Mouse (Mus musculus): ENCODE results near the gene Scaf1. TPM values are rescaled to one million over a fixed set of nuclear protein-coding genes. Genes with fewer than 3 reads are reported as not detected.

Gene Scaf1
- total and polyA plus RNA-seq, 3 experiments, result 17.7 to 81.5 (median 34.4) TPM

GRCm38 (mm10) chr7:45033722-45034359 is 17.7 kb upstream of the Scaf1 start:
- Histone ChIP-seq H3K4me1 (ENCODE audit: control insufficient read depth in 1 of 2, insufficient read depth in 2 of 2, low read length in 2 of 2) (no peaks in the 10 kb centered on the region), H3K9me3 (replicated peaks; ENCODE audit: insufficient read depth, low read length) (no peaks in the 10 kb centered on the region), H3K27ac (ENCODE audit: control insufficient read depth, low read depth, low read length) (no peak overlapping the region), H3K79me2 (ENCODE audit: control insufficient read depth, insufficient read depth, low read length, poor library complexity) (no peaks in the 10 kb centered on the region), H3K9ac (ENCODE audit: control insufficient read depth, low read depth, low read length, poor library complexity, severe bottlenecking) (no peak overlapping the region), H3K4me3 (ENCODE audit: control insufficient read depth in 1 of 2, insufficient read depth in 1 of 2, low read depth in 2 of 2, low read length in 2 of 2) (no peak overlapping the region), H3K36me3 (ENCODE audit: control insufficient read depth in 1 of 2, insufficient read depth in 2 of 2, low read length in 2 of 2) (peaks cover 0 to 5% of the 10 kb centered on the region in 2 experiments; a peak in 2 of 4 replicates), H3K27me3 (ENCODE audit: control insufficient read depth in 1 of 2, insufficient read depth in 2 of 2, low read length in 2 of 2) (no peaks in the 10 kb centered on the region)
- DNase-seq (ENCODE audit: low read depth, low spot score), result no peak
- no peak for TF ChIP-seq MAZ (IDR thresholded peaks at IDR 0.05; ENCODE audit: low read depth, low read length)
- no peak for TF ChIP-seq MEF2A (IDR thresholded peaks at IDR 0.05; ENCODE audit: extremely low read depth, insufficient replicate concordance, low read depth, low read length, poor library complexity, severe bottlenecking)
- no peak for TF ChIP-seq RCOR1 (IDR thresholded peaks at IDR 0.05; ENCODE audit: low read depth, low read length)
- TF ChIP-seq NRF1 (IDR thresholded peaks at IDR 0.05; ENCODE audit: insufficient read depth, low read depth, low read length, poor library complexity, severe bottlenecking), result no peak
- no peak for TF ChIP-seq GATA1 (IDR thresholded peaks at IDR 0.05; ENCODE audit: low read depth, low read length)
- TF ChIP-seq SMC3 (IDR thresholded peaks at IDR 0.05; ENCODE audit: low read depth, low read length), result no peak
- TF ChIP-seq CHD2 (IDR thresholded peaks at IDR 0.05; ENCODE audit: low read length), result no peak
- no peak for TF ChIP-seq TCF12 (IDR thresholded peaks at IDR 0.05; ENCODE audit: low read depth, low read length)
- no peak for TF ChIP-seq KAT2A (conservative IDR thresholded peaks at IDR 0.05; ENCODE audit: low read depth, low read length)
- TF ChIP-seq E2F4 (IDR thresholded peaks at IDR 0.05; ENCODE audit: borderline replicate concordance, low read depth, low read length), result no peak
- TF ChIP-seq TAL1 (IDR thresholded peaks at IDR 0.05; ENCODE audit: low read length), result no peak
- no peak for TF ChIP-seq POLR2A (IDR thresholded peaks at IDR 0.05; ENCODE audit: control insufficient read depth in 1 of 2, insufficient read depth in 1 of 2, low read depth in 1 of 2, low read length in 2 of 2, poor library complexity in 1 of 2)
- TF ChIP-seq SIN3A (IDR thresholded peaks at IDR 0.05; ENCODE audit: low read length), result no peak
- TF ChIP-seq POLR2AphosphoS2 (IDR thresholded peaks at IDR 0.05; ENCODE audit: low read length), result no peak
- no peak for TF ChIP-seq ELF1 (IDR thresholded peaks at IDR 0.05; ENCODE audit: low read depth, low read length)
- no peak for TF ChIP-seq TBP (IDR thresholded peaks at IDR 0.05; ENCODE audit: low read depth, low read length)
- no peak for TF ChIP-seq BHLHE40 (IDR thresholded peaks at IDR 0.05; ENCODE audit: borderline replicate concordance, low read depth, low read length)
- TF ChIP-seq ZKSCAN1 (IDR thresholded peaks at IDR 0.05; ENCODE audit: low read depth, low read length), result no peak
- TF ChIP-seq ZC3H11A (IDR thresholded peaks at IDR 0.05; ENCODE audit: low read depth, low read length), result no peak

- Histone ChIP-seq H3K27me3 (ENCODE audit: control insufficient read depth in 1 of 2, insufficient read depth in 2 of 2, low read length in 2 of 2) (no peaks in the 10 kb centered on the region), H3K9me3 (replicated peaks; ENCODE audit: insufficient read depth, low read length) (no peaks in the 10 kb centered on the region), H3K27ac (ENCODE audit: control insufficient read depth, low read depth, low read length) (no peak overlapping the region), H3K79me2 (ENCODE audit: control insufficient read depth, insufficient read depth, low read length, poor library complexity) (no peaks in the 10 kb centered on the region), H3K4me1 (ENCODE audit: control insufficient read depth in 1 of 2, insufficient read depth in 2 of 2, low read length in 2 of 2) (no peaks in the 10 kb centered on the region), H3K36me3 (ENCODE audit: control insufficient read depth in 1 of 2, insufficient read depth in 2 of 2, low read length in 2 of 2) (peaks cover 0 to 4% of the 10 kb centered on the region in 2 experiments; a peak in 1 of 4 replicates), H3K9ac (ENCODE audit: control insufficient read depth, low read depth, low read length, poor library complexity, severe bottlenecking) (no peak overlapping the region), H3K4me3 (ENCODE audit: control insufficient read depth in 1 of 2, insufficient read depth in 1 of 2, low read depth in 2 of 2, low read length in 2 of 2) (no peak overlapping the region)
- TF ChIP-seq TCF12 (IDR thresholded peaks at IDR 0.05; ENCODE audit: low read depth, low read length) (no peak), E2F4 (IDR thresholded peaks at IDR 0.05; ENCODE audit: borderline replicate concordance, low read depth, low read length) (no peak), GABPA (IDR thresholded peaks at IDR 0.05; ENCODE audit: low read depth, low read length) (no peak), TBP (IDR thresholded peaks at IDR 0.05; ENCODE audit: low read depth, low read length) (no peak), JUND (IDR thresholded peaks at IDR 0.05; ENCODE audit: low read depth, low read length) (no peak), MAFK (IDR thresholded peaks at IDR 0.05; ENCODE audit: borderline replicate concordance, low read depth, low read length) (no peak), ELF1 (IDR thresholded peaks at IDR 0.05; ENCODE audit: low read depth, low read length) (no peak)
- DNase-seq (ENCODE audit: low read depth, low spot score), result no peak
Observed at GRCm38 (mm10) chr7:45030857-45031256, 14.7 kb upstream of the Scaf1 start.

Measured in MEL (cell line).